Mouse (Mus musculus): Measurements from ENCODE around the gene Slc25a14.

DNA sequence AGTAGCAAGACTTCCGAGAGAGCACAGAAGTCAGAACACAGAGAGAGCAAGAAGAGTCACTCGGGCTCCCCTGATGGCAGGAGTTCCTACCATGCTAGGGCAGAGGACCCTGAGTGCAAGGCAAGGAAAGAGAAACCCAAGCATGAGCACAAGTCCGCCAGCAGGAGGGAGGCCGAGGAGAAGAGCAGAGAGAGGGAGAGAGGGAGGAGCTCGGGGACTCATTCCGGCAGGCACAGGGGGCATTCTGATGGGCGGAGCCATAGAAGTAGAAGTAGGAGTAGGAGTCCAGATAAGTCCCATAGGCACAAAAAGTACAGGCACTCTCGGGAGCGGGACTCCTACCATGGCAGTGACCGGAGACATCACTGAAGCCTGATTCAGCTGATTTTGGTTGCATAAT is 86.5 kb downstream of the Slc25a14 start:
- TF ChIP-seq CTCF (IDR thresholded peaks at IDR 0.05; ENCODE audit: borderline replicate concordance, insufficient read depth, low read depth, low read length): no peak
- TF ChIP-seq POLR2A (IDR thresholded peaks at IDR 0.05; ENCODE audit: borderline replicate concordance, insufficient read depth, low read length): no peak

Data from cerebellum, adult 2 months (tissue).